Mouse (Mus musculus) small intestine, adult 2 months (tissue): ENCODE data around the gene Stox1. TPM values are rescaled to one million over a fixed set of nuclear protein-coding genes. Genes with fewer than 3 reads are reported as not detected.

Source experiments
- H3K27ac ChIP-seq: fragments of 200-500 bp; 2 replicates; pipeline ENCODE4 v1.5.1; 2012; ENCODE audit warnings: low read depth, low read length, control low read depth, inconsistent platforms; ENCODE audit not compliant: insufficient read depth
- H3K27me3 ChIP-seq: fragments of 200-500 bp; 2 replicates; pipeline ENCODE4 v1.6.1; 2012; ENCODE audit warnings: mild to moderate bottlenecking, moderate library complexity, low read length, inconsistent platforms; ENCODE audit not compliant: control insufficient read depth, insufficient read depth
- H3K36me3 ChIP-seq: fragments of 200-500 bp; 2 replicates; pipeline ENCODE4 v1.6.1; 2012; ENCODE audit warnings: mild to moderate bottlenecking, low read length, control low read depth, inconsistent platforms; ENCODE audit not compliant: control insufficient read depth, insufficient read depth
- H3K4me1 ChIP-seq: fragments of 200-500 bp; 2 replicates; pipeline ENCODE4 v1.6.1; 2012; ENCODE audit warnings: low read length, inconsistent platforms, mixed read lengths; ENCODE audit not compliant: control insufficient read depth, insufficient read depth, insufficient read length
- H3K4me3 ChIP-seq: fragments of 200-500 bp; 2 replicates; pipeline ENCODE4 v1.5.1; 2012; ENCODE audit warnings: low read depth, mild to moderate bottlenecking, control low read depth, inconsistent platforms, low read length, moderate library complexity
- CTCF ChIP-seq: fragments of 200-500 bp; IDR thresholded peaks from 2 replicates; pipeline ENCODE4 v1.5.1; 2012; ENCODE audit warnings: low read depth, mild to moderate bottlenecking, control low read depth, inconsistent platforms, low read length, moderate library complexity, mixed read lengths; ENCODE audit not compliant: insufficient replicate concordance, insufficient read length; ENCODE audit errors: extremely low read depth
- POLR2A ChIP-seq: fragments of 200-500 bp; IDR thresholded peaks from 2 replicates; pipeline ENCODE4 v1.6.1; 2012; ENCODE audit warnings: low read depth, mild to moderate bottlenecking, control low read depth, inconsistent platforms, low read length, moderate library complexity
- WGBS: fragments of 180-500 bp; shearing (Covaris S2); methylation state at CpG from one replicate; pipeline ENCODE4 v1.1.7; 2018; 5-methylcytosine and 5-hydroxymethylcytosine counted together
- polyA plus RNA-seq: library from polyadenylated mRNA; depleted of rRNA; stranded (reverse); fragments of >200 nt; gene quantifications from 2 replicates; pipeline ENCODE4 v1.2.3, GENCODE M21; 2012; rRNA removed

The Stox1 gene
- polyA plus RNA-seq, 1 experiment: 0.14 TPM

GRCm38 (mm10) chr10:62664171-62664570 is 61.8 kb downstream of the Stox1 start:
- peaks cover 9% of the 10 kb centered on the region; the same call in 1 of the 2 replicates for H3K4me1 ChIP-seq
- TF ChIP-seq CTCF (no peak), POLR2A (no peak)
- no peaks in the 10 kb centered on the region for H3K27me3 ChIP-seq
- H3K36me3 ChIP-seq: no peaks in the 10 kb centered on the region
- 82% methylated on average over 10 of the region's 10 CpGs for WGBS
- no peak overlapping the region for H3K4me3 ChIP-seq
- 0 out of 2 replicates have a peak overlapping the region, but pooled peaks have one; percentile 7 for H3K27ac ChIP-seq

GRCm38 (mm10) chr10:62656711-62657110 is 69.2 kb downstream of the Stox1 start:
- 76% methylated on average over 7 of the region's 7 CpGs for WGBS

GRCm38 (mm10) chr10:62651961-62652360 is 74.0 kb downstream of the Stox1 start:
- Histone ChIP-seq H3K4me1 (no peaks in the 10 kb centered on the region), H3K27me3 (no peaks in the 10 kb centered on the region), H3K36me3 (peaks cover 2% of the 10 kb centered on the region; the same call in 1 of the 2 replicates), H3K27ac (peak overlapping the region; percentile 77), H3K4me3 (peak overlapping the region; percentile 83)
- WGBS: 20% methylated on average over 3 of the region's 3 CpGs
- TF ChIP-seq CTCF: no peak
- TF ChIP-seq POLR2A: no peak

More at GRCm38 (mm10) chr10:62656711-62657110, 69.2 kb downstream of the Stox1 start:
- H3K36me3 ChIP-seq: no peaks in the 10 kb centered on the region
- TF ChIP-seq CTCF: no peak
- no peak for TF ChIP-seq POLR2A
- no peaks in the 10 kb centered on the region for H3K27me3 ChIP-seq
- no peak overlapping the region for H3K27ac ChIP-seq
- H3K4me3 ChIP-seq: no peak overlapping the region
- H3K4me1 ChIP-seq: no peaks in the 10 kb centered on the region

DNA sequence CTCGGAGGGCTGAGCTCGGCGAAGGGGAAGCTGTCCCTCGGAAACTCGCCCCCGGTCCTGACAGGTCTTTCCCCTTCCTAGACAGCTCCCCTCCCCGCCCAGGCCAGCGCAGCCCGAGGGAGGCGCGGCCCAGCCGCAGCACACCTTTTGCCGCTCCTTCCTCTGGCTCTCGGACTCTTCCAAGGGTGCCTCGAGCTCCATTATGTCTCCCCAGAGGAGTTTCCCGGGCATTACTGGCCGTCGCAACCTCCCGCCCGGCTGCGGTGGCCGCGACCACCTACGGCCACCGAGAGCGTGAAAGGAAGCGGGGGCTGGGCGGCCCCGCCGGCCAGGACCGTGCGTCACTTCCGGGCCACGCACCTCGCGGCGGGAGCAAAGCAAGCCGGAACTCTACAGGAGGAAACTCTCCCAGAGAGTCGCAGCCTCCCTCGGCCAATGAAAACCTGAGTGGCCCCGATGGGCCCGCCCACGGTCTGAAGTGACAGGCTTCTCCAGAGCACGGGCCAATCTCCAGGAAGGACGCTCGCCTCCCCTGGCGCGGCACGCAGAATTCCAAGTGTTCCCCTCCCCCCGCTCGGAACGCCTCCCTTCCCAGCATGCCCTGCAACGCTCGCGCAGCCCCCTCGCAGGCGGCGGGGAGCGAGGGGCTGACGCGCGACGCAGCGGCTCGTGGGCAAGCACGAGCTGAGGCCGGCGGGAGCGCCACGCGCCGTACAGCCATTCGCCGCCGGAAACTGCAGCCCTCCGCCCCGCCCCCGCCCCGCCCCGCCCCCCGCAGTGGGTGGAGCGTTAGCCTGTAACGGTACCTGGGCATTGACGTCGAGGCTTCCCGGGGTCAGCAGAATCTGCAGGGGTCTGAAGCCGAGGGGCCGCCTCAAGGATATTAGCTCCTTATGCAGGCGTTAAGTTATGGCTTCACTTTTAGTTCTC is 74.8 kb downstream of the Stox1 start, which contains the start of gene Ddx50:
Ddx50 (minus strand) TSS at position 338 of the 930 bp plus-strand sequence.
- Histone ChIP-seq H3K27me3 (no peaks in the 10 kb centered on the region), H3K4me1 (no peaks in the 10 kb centered on the region), H3K36me3 (peaks cover 6% of the 10 kb centered on the region), H3K4me3 (peak within 1 kb of the TSS; percentile 83), H3K27ac (peak within 1 kb of the TSS; percentile 80)
- TF ChIP-seq POLR2A: peak; percentile 49
- no peak for TF ChIP-seq CTCF
- WGBS: under 1% methylated on average over 89 of the region's 89 CpGs

DNA sequence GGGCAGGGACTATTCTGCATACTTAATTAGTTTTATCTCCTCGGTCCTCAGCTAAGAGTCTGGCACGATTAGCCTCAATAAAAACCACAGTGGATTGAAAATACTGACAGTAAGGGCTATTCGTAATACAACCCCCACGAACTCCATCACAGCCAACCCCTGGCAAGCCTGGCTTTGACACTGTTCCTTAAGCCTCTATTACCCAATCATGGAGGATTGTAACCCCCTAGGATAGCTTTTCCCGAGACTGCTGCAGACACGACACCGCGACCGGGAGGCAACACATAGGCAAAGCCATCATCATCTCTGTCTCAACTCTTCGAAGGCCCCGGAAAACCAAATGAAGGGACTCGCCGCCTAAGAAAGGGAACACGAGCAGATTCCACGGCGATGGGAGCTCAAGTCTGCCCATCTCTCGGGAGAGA is 75.6 kb downstream of the Stox1 start:
- WGBS: under 1% methylated on average over 17 of the region's 17 CpGs
- H3K27me3 ChIP-seq: no peaks in the 10 kb centered on the region
- no peak for TF ChIP-seq CTCF
- no peak for TF ChIP-seq POLR2A

More for the DNA sequence above, 75.6 kb downstream of the Stox1 start:
- no peaks in the 10 kb centered on the region for H3K4me1 ChIP-seq
- peak overlapping the region; percentile 83 for H3K4me3 ChIP-seq
- H3K36me3 ChIP-seq: peaks cover 8% of the 10 kb centered on the region
- H3K27ac ChIP-seq: peak overlapping the region; percentile 57

Other genes starting within 250 kb of the Stox1 start
- gene Vps26a, start 239.3 kb downstream of the Stox1 start, polyA plus RNA-seq: 1.3 and 3.2 TPM in 2 replicates
- 6.5 and 8.2 TPM in 2 replicates for gene Srgn, start 198.7 kb downstream of the Stox1 start, polyA plus RNA-seq
- gene Kif1bp, start 147.7 kb downstream of the Stox1 start, polyA plus RNA-seq: 21.0 and 21.2 TPM in 2 replicates
- 1.9 and 2.3 TPM in 2 replicates for gene Ddx21, start 123.8 kb downstream of the Stox1 start, polyA plus RNA-seq
- 1.3 and 2.8 TPM in 2 replicates for gene Ddx50, start 74.9 kb downstream of the Stox1 start, polyA plus RNA-seq
- 46.4 and 77.7 TPM in 2 replicates for gene Ccar1, start 66.2 kb upstream of the Stox1 start, polyA plus RNA-seq
- 0.23 and 0.38 TPM in 2 replicates for gene Tet1, start 182.9 kb upstream of the Stox1 start, polyA plus RNA-seq
- 25.3 and 31.0 TPM in 2 replicates for gene Slc25a16, start 194.5 kb upstream of the Stox1 start, polyA plus RNA-seq
- 1.4 and 3.0 TPM in 2 replicates for gene Dna2, start 220.9 kb upstream of the Stox1 start, polyA plus RNA-seq